Mouse (Mus musculus) MEL (cell line): Measurements from ENCODE around the gene Ikzf3. TPM values are rescaled to one million over a fixed set of nuclear protein-coding genes. Genes with fewer than 3 reads are reported as not detected.

Experiments used
- DNase-seq: peaks from one replicate; pipeline ENCODE4 v3.0.0; 2011; ENCODE audit warnings: low read depth, low spot score
- H3K27ac ChIP-seq: 2 replicates; pipeline ENCODE4 v1.5.1; 2012; ENCODE audit warnings: low read depth, mild to moderate bottlenecking, control low read depth, low read length, moderate library complexity; ENCODE audit not compliant: control insufficient read depth
- H3K27me3 ChIP-seq, 2 experiments: fragments of 150-350 bp in 1 of 2; sonication (generic) in 1 of 2; 2 replicates each; pipeline ENCODE4 v1.6.1; 2012; ENCODE audit warnings: low read length in 2 of 2, mild to moderate bottlenecking in 2 of 2, improper control_type of control experiment in 1 of 2, moderate library complexity in 1 of 2; ENCODE audit not compliant: insufficient read depth in 2 of 2, control insufficient read depth in 1 of 2
- H3K36me3 ChIP-seq, 2 experiments: 2 replicates each; pipeline ENCODE4 v1.6.1; 2012 to 2014; ENCODE audit warnings: low read length in 2 of 2, improper control_type of control experiment in 1 of 2, inconsistent platforms in 1 of 2, mild to moderate bottlenecking in 1 of 2; ENCODE audit not compliant: insufficient read depth in 2 of 2, control insufficient read depth in 1 of 2
- H3K4me1 ChIP-seq, 2 experiments: fragments of 150-350 bp in 1 of 2; sonication (generic) in 1 of 2; 2 replicates each; pipeline ENCODE4 v1.6.1; 2012; ENCODE audit warnings: low read length in 2 of 2, improper control_type of control experiment in 1 of 2, mild to moderate bottlenecking in 1 of 2; ENCODE audit not compliant: insufficient read depth in 2 of 2, control insufficient read depth in 1 of 2
- H3K4me3 ChIP-seq, 2 experiments: fragments of 150-350 bp in 1 of 2; sonication (generic) in 1 of 2; 2 replicates each; pipeline ENCODE4 v1.5.1; 2012; ENCODE audit warnings: low read depth in 2 of 2, low read length in 2 of 2, mild to moderate bottlenecking in 2 of 2, moderate library complexity in 2 of 2, control low read depth in 1 of 2, improper control_type of control experiment in 1 of 2; ENCODE audit not compliant: control insufficient read depth in 1 of 2, insufficient read depth in 1 of 2
- H3K79me2 ChIP-seq: 2 replicates; pipeline ENCODE4 v1.6.1; 2012; ENCODE audit warnings: mild to moderate bottlenecking, low read length, moderate library complexity; ENCODE audit not compliant: control insufficient read depth, poor library complexity, insufficient read depth
- H3K9ac ChIP-seq: 2 replicates; pipeline ENCODE4 v1.6.1; 2012; ENCODE audit warnings: low read depth, mild to moderate bottlenecking, control low read depth, low read length, moderate library complexity; ENCODE audit not compliant: control insufficient read depth, poor library complexity, severe bottlenecking
- H3K9me3 ChIP-seq: fragments of 150-350 bp; sonication (generic); replicated peaks from 2 replicates; pipeline ENCODE4 v1.6.1; 2012; ENCODE audit warnings: mild to moderate bottlenecking, low read length, improper control_type of control experiment, moderate library complexity; ENCODE audit not compliant: insufficient read depth
- BHLHE40 ChIP-seq: IDR thresholded peaks from 2 replicates; pipeline ENCODE4 v1.6.1; 2012; ENCODE audit warnings: low read depth, mild to moderate bottlenecking, inconsistent platforms, low read length, improper control_type of control experiment, borderline replicate concordance
- CHD2 ChIP-seq: IDR thresholded peaks from 2 replicates; pipeline ENCODE4 v1.6.1; 2011; ENCODE audit warnings: low read length, improper control_type of control experiment
- ELF1 ChIP-seq: IDR thresholded peaks from 2 replicates; pipeline ENCODE4 v1.6.1; 2014; ENCODE audit warnings: low read depth, mild to moderate bottlenecking, inconsistent platforms, low read length, improper control_type of control experiment, moderate library complexity
- EP300 ChIP-seq, 2 experiments: IDR thresholded peaks; 2 replicates each; pipeline ENCODE4 v1.6.1; 2011; ENCODE audit warnings: improper control_type of control experiment in 2 of 2, low read length in 2 of 2, low read depth in 1 of 2, mild to moderate bottlenecking in 1 of 2
- ETS1 ChIP-seq: IDR thresholded peaks from 2 replicates; pipeline ENCODE4 v1.6.1; 2012; ENCODE audit warnings: low read depth, mild to moderate bottlenecking, inconsistent platforms, low read length, improper control_type of control experiment, moderate library complexity
- GABPA ChIP-seq: IDR thresholded peaks from 2 replicates; pipeline ENCODE4 v1.6.1; 2012; ENCODE audit warnings: low read depth, mild to moderate bottlenecking, inconsistent platforms, low read length, improper control_type of control experiment, moderate library complexity
- GATA1 ChIP-seq: IDR thresholded peaks from 2 replicates; pipeline ENCODE4 v1.6.1; 2011; ENCODE audit warnings: low read depth, low read length, improper control_type of control experiment
- HCFC1 ChIP-seq: IDR thresholded peaks from 2 replicates; pipeline ENCODE4 v1.6.1; 2012; ENCODE audit warnings: low read depth, mild to moderate bottlenecking, inconsistent platforms, low read length, improper control_type of control experiment, moderate library complexity
- KAT2A ChIP-seq: conservative IDR thresholded peaks from 2 replicates; pipeline ENCODE4 v1.6.1; 2012; ENCODE audit warnings: low read depth, low read length, improper control_type of control experiment, inconsistent platforms
- MAX ChIP-seq: IDR thresholded peaks from 2 replicates; pipeline ENCODE4 v1.6.1; 2011; ENCODE audit warnings: low read length, improper control_type of control experiment
- MAZ ChIP-seq: IDR thresholded peaks from 2 replicates; pipeline ENCODE4 v1.6.1; 2012; ENCODE audit warnings: low read depth, mild to moderate bottlenecking, inconsistent platforms, low read length, improper control_type of control experiment
- MEF2A ChIP-seq: IDR thresholded peaks from 2 replicates; pipeline ENCODE4 v1.6.1; 2014; ENCODE audit warnings: low read depth, mild to moderate bottlenecking, inconsistent platforms, low read length, improper control_type of control experiment; ENCODE audit not compliant: poor library complexity, insufficient replicate concordance, severe bottlenecking; ENCODE audit errors: extremely low read depth
- MYB ChIP-seq: IDR thresholded peaks from 2 replicates; pipeline ENCODE4 v1.6.1; 2011; ENCODE audit warnings: mild to moderate bottlenecking, low read depth, low read length, improper control_type of control experiment
- MYC ChIP-seq: IDR thresholded peaks from 2 replicates; pipeline ENCODE4 v1.6.1; 2011; ENCODE audit warnings: low read depth, mild to moderate bottlenecking, low read length, improper control_type of control experiment, moderate library complexity
- POLR2A ChIP-seq, 2 experiments: IDR thresholded peaks; 2 replicates each; pipeline ENCODE4 v1.6.1; 2011 to 2012; ENCODE audit warnings: low read length in 2 of 2, mild to moderate bottlenecking in 2 of 2, control low read depth in 1 of 2, improper control_type of control experiment in 1 of 2, low read depth in 1 of 2, moderate library complexity in 1 of 2; ENCODE audit not compliant: control insufficient read depth in 1 of 2, insufficient read depth in 1 of 2, poor library complexity in 1 of 2
- POLR2AphosphoS5 ChIP-seq: IDR thresholded peaks from 2 replicates; pipeline ENCODE4 v1.6.1; 2012; ENCODE audit warnings: low read depth, borderline replicate concordance, mild to moderate bottlenecking, inconsistent platforms, low read length, moderate library complexity, mixed read lengths
- RAD21 ChIP-seq: IDR thresholded peaks from 2 replicates; pipeline ENCODE4 v1.6.1; 2011; ENCODE audit warnings: mild to moderate bottlenecking, low read depth, low read length, improper control_type of control experiment
- SIN3A ChIP-seq: IDR thresholded peaks from 2 replicates; pipeline ENCODE4 v1.6.1; 2012; ENCODE audit warnings: low read length, improper control_type of control experiment, inconsistent platforms
- SMC3 ChIP-seq: IDR thresholded peaks from 2 replicates; pipeline ENCODE4 v1.6.1; 2011; ENCODE audit warnings: low read depth, low read length, improper control_type of control experiment
- TAL1 ChIP-seq: IDR thresholded peaks from 2 replicates; pipeline ENCODE4 v1.6.1; 2012; ENCODE audit warnings: mild to moderate bottlenecking, inconsistent platforms, low read length, moderate library complexity, mixed read lengths
- TBP ChIP-seq: IDR thresholded peaks from 2 replicates; pipeline ENCODE4 v1.8.0; 2011; ENCODE audit warnings: low read depth, low read length, improper control_type of control experiment
- TCF12 ChIP-seq: IDR thresholded peaks from 2 replicates; pipeline ENCODE4 v1.6.1; 2014; ENCODE audit warnings: low read depth, mild to moderate bottlenecking, inconsistent platforms, low read length, improper control_type of control experiment, moderate library complexity
- UBTF ChIP-seq: IDR thresholded peaks from 2 replicates; pipeline ENCODE4 v1.6.1; 2012; ENCODE audit warnings: low read depth, mild to moderate bottlenecking, inconsistent platforms, low read length, improper control_type of control experiment, moderate library complexity, borderline replicate concordance; ENCODE audit not compliant: insufficient read depth
- USF2 ChIP-seq, 2 experiments: IDR thresholded peaks; 2 replicates each; pipeline ENCODE4 v1.6.1; 2011 to 2012; ENCODE audit warnings: improper control_type of control experiment in 2 of 2, low read length in 2 of 2, borderline replicate concordance in 1 of 2, inconsistent platforms in 1 of 2, low read depth in 1 of 2, mild to moderate bottlenecking in 1 of 2; ENCODE audit not compliant: insufficient read depth in 1 of 2
- ZC3H11A ChIP-seq: IDR thresholded peaks from 2 replicates; pipeline ENCODE4 v1.6.1; 2012; ENCODE audit warnings: low read depth, mild to moderate bottlenecking, inconsistent platforms, low read length, improper control_type of control experiment
- ZKSCAN1 ChIP-seq: IDR thresholded peaks from 2 replicates; pipeline ENCODE4 v1.6.1; 2012; ENCODE audit warnings: low read depth, mild to moderate bottlenecking, inconsistent platforms, low read length, improper control_type of control experiment, moderate library complexity
- ZMIZ1 ChIP-seq: IDR thresholded peaks from 2 replicates; pipeline ENCODE4 v1.6.1; 2012; ENCODE audit warnings: low read depth, mild to moderate bottlenecking, inconsistent platforms, low read length, improper control_type of control experiment, moderate library complexity
- ZNF384 ChIP-seq: IDR thresholded peaks from 2 replicates; pipeline ENCODE4 v1.6.1; 2012; ENCODE audit warnings: low read depth, mild to moderate bottlenecking, inconsistent platforms, low read length, improper control_type of control experiment
- polyA plus RNA-seq, 2 experiments: library from polyadenylated mRNA; stranded (reverse) in 1 of 2; unstranded in 1 of 2; fragments of >175 nt in 1 of 2; fragments of >200 nt in 1 of 2; gene quantifications; 2 replicates each; pipeline versions ENCODE4 v1.2.1 to v1.2.4; 2012; ENCODE audit warnings: low replicate concordance in 2 of 2, low read depth in 1 of 2; ENCODE audit not compliant: insufficient read length in 2 of 2, insufficient read depth in 1 of 2, missing spikeins in 1 of 2
- total RNA-seq: library from RNA; depleted of rRNA; stranded (reverse); fragments of 300-350 nt; gene quantifications from 2 replicates; pipeline ENCODE4 v1.2.3, GENCODE M21; 2012

Gene Ikzf3
- total and polyA plus RNA-seq, 3 experiments, result 0.12 TPM; not detected in 2

GRCm38 (mm10) chr11:98476434-98476807 is 69.4 kb downstream of the Ikzf3 start:
- Histone ChIP-seq H3K27me3 (peaks cover 18 to 24% of the 10 kb centered on the region in 2 experiments), H3K79me2 (no peaks in the 10 kb centered on the region), H3K9ac (no peak overlapping the region), H3K4me1 (no peaks in the 10 kb centered on the region), H3K9me3 (no peaks in the 10 kb centered on the region), H3K27ac (no peak overlapping the region), H3K36me3 (no peaks in the 10 kb centered on the region), H3K4me3 (no peak overlapping the region)
- DNase-seq, result no peak
- TF ChIP-seq MEF2A (no peak), ZMIZ1 (no peak), EP300 (IDR thresholded peaks at IDR 0.05; ENCODE audit: low read depth in 1 of 2, low read length in 2 of 2) (no peak)

- H3K4me1 ChIP-seq, result no peaks in the 10 kb centered on the region
Measured at GRCm38 (mm10) chr11:98475630-98476433, 70.0 kb downstream of the Ikzf3 start.

GRCm38 (mm10) chr11:98474967-98475366 is 70.9 kb downstream of the Ikzf3 start:
- Histone ChIP-seq H3K79me2 (no peaks in the 10 kb centered on the region), H3K27ac (no peak overlapping the region), H3K27me3 (peaks cover 26 to 28% of the 10 kb centered on the region in 2 experiments), H3K4me3 (no peak overlapping the region), H3K9me3 (no peaks in the 10 kb centered on the region), H3K4me1 (no peaks in the 10 kb centered on the region), H3K9ac (no peak overlapping the region), H3K36me3 (no peaks in the 10 kb centered on the region)
- DNase-seq, result no peak
- TF ChIP-seq USF2 (IDR thresholded peaks at IDR 0.05; ENCODE audit: borderline replicate concordance in 1 of 2, insufficient read depth in 1 of 2, low read depth in 1 of 2, low read length in 2 of 2) (no peak), ELF1 (no peak), EP300 (IDR thresholded peaks at IDR 0.05; ENCODE audit: low read depth in 1 of 2, low read length in 2 of 2) (no peak), ETS1 (no peak), MEF2A (no peak), CHD2 (no peak), SIN3A (no peak), MAZ (no peak), ZC3H11A (no peak), TAL1 (no peak), TCF12 (no peak), GATA1 (no peak), MYC (no peak), POLR2AphosphoS5 (no peak), TBP (no peak), POLR2A (IDR thresholded peaks at IDR 0.05; ENCODE audit: control insufficient read depth in 1 of 2, insufficient read depth in 1 of 2, low read depth in 1 of 2, low read length in 2 of 2, poor library complexity in 1 of 2) (no peak)

More at GRCm38 (mm10) chr11:98475630-98476433, 70.0 kb downstream of the Ikzf3 start:
- Histone ChIP-seq H3K79me2 (no peaks in the 10 kb centered on the region), H3K9ac (no peak overlapping the region)
- DNase-seq, result no peak
- TF ChIP-seq ZKSCAN1 (no peak), RAD21 (no peak), POLR2AphosphoS5 (no peak), MYC (no peak), HCFC1 (no peak), CHD2 (no peak), ZNF384 (no peak), BHLHE40 (no peak), KAT2A (no peak), POLR2A (IDR thresholded peaks at IDR 0.05; ENCODE audit: control insufficient read depth in 1 of 2, insufficient read depth in 1 of 2, low read depth in 1 of 2, low read length in 2 of 2, poor library complexity in 1 of 2) (no peak), SIN3A (no peak), SMC3 (no peak), MYB (no peak), GATA1 (no peak), TCF12 (no peak), GABPA (no peak), UBTF (no peak), EP300 (IDR thresholded peaks at IDR 0.05; ENCODE audit: low read depth in 1 of 2, low read length in 2 of 2) (no peak), MAX (no peak), ZMIZ1 (no peak)
- TF ChIP-seq, all 39 proteins: peak for 0
- Histone ChIP-seq H3K4me3 (no peak overlapping the region), H3K27ac (no peak overlapping the region), H3K36me3 (no peaks in the 10 kb centered on the region), H3K27me3 (peaks cover 20 to 24% of the 10 kb centered on the region in 2 experiments), H3K9me3 (no peaks in the 10 kb centered on the region)
